Mouse (Mus musculus): ENCODE data around the gene 1700022I11Rik. TPM values are rescaled to one million over a fixed set of nuclear protein-coding genes. Genes with fewer than 3 reads are reported as not detected.

1700022I11Rik gene
- not detected in 2 replicates for polyA plus RNA-seq (2012; rRNA removed)

- H3K4me3 ChIP-seq (ENCODE audit: insufficient read depth, low read depth, low read length), result no peak within 1 kb of the TSS
- DNase-seq, result no peak
- no peaks in the 10 kb centered on the region for H3K4me1 ChIP-seq (ENCODE audit: control insufficient read depth, insufficient read depth, low read length)
- 88% methylated on average over 4 of the region's 4 CpGs for WGBS
- H3K27ac ChIP-seq (ENCODE audit: insufficient read depth, low read depth, low read length), result no peak within 1 kb of the TSS
- H3K36me3 ChIP-seq (ENCODE audit: control insufficient read depth, insufficient read depth, low read length), result no peaks in the 10 kb centered on the region
- no peaks in the 10 kb centered on the region for H3K27me3 ChIP-seq (replicated peaks; ENCODE audit: control insufficient read depth, insufficient read depth, low read length)
- TF ChIP-seq POLR2A (IDR thresholded peaks at IDR 0.05; ENCODE audit: low read depth, low read length) (no peak), CTCF (conservative IDR thresholded peaks at IDR 0.05; ENCODE audit: insufficient read depth, insufficient read length, low read depth, low read length) (no peak)
Measured at GRCm38 (mm10) chr4:42969304-42969703, at the start of gene 1700022I11Rik. 1700022I11Rik (plus strand) TSS chr4:42969604.

- Histone ChIP-seq H3K27me3 (replicated peaks; ENCODE audit: control insufficient read depth, insufficient read depth, low read length) (no peaks in the 10 kb centered on the region), H3K4me3 (ENCODE audit: insufficient read depth, low read depth, low read length) (no peak overlapping the region), H3K36me3 (ENCODE audit: control insufficient read depth, insufficient read depth, low read length) (no peaks in the 10 kb centered on the region), H3K4me1 (ENCODE audit: control insufficient read depth, insufficient read depth, low read length) (no peaks in the 10 kb centered on the region), H3K27ac (ENCODE audit: insufficient read depth, low read depth, low read length) (no peak overlapping the region)
- WGBS, result 77% methylated on average over 9 of the region's 9 CpGs
- TF ChIP-seq POLR2A (IDR thresholded peaks at IDR 0.05; ENCODE audit: low read depth, low read length) (no peak), CTCF (conservative IDR thresholded peaks at IDR 0.05; ENCODE audit: insufficient read depth, insufficient read length, low read depth, low read length) (no peak)
- DNase-seq, result no peak
Measured at GRCm38 (mm10) chr4:42920726-42921125, 48.7 kb upstream of the 1700022I11Rik start.

- Histone ChIP-seq H3K27me3 (replicated peaks; ENCODE audit: control insufficient read depth, insufficient read depth, low read length) (no peaks in the 10 kb centered on the region), H3K27ac (ENCODE audit: insufficient read depth, low read depth, low read length) (no peak overlapping the region), H3K4me1 (ENCODE audit: control insufficient read depth, insufficient read depth, low read length) (no peaks in the 10 kb centered on the region), H3K4me3 (ENCODE audit: insufficient read depth, low read depth, low read length) (no peak overlapping the region), H3K36me3 (ENCODE audit: control insufficient read depth, insufficient read depth, low read length) (no peaks in the 10 kb centered on the region)
- DNase-seq, result no peak
- 78% methylated on average over 2 of the region's 2 CpGs for WGBS
- TF ChIP-seq POLR2A (IDR thresholded peaks at IDR 0.05; ENCODE audit: low read depth, low read length) (no peak), CTCF (conservative IDR thresholded peaks at IDR 0.05; ENCODE audit: insufficient read depth, insufficient read length, low read depth, low read length) (no peak)
Measured at GRCm38 (mm10) chr4:42921536-42921935, 47.9 kb upstream of the 1700022I11Rik start.

GRCm38 (mm10) chr4:42922056-42922455, 47.3 kb upstream of the 1700022I11Rik start:
- Histone ChIP-seq H3K27ac (ENCODE audit: insufficient read depth, low read depth, low read length) (no peak overlapping the region), H3K36me3 (ENCODE audit: control insufficient read depth, insufficient read depth, low read length) (no peaks in the 10 kb centered on the region), H3K4me3 (ENCODE audit: insufficient read depth, low read depth, low read length) (no peak overlapping the region), H3K27me3 (replicated peaks; ENCODE audit: control insufficient read depth, insufficient read depth, low read length) (no peaks in the 10 kb centered on the region), H3K4me1 (ENCODE audit: control insufficient read depth, insufficient read depth, low read length) (no peaks in the 10 kb centered on the region)
- 56% methylated on average over 6 of the region's 6 CpGs for WGBS
- no peak for TF ChIP-seq POLR2A (IDR thresholded peaks at IDR 0.05; ENCODE audit: low read depth, low read length)
- no peak for TF ChIP-seq CTCF (conservative IDR thresholded peaks at IDR 0.05; ENCODE audit: insufficient read depth, insufficient read length, low read depth, low read length)
- DNase-seq, result no peak

- 71% methylated on average over 8 of the region's 8 CpGs for WGBS
- H3K4me1 ChIP-seq (ENCODE audit: control insufficient read depth, insufficient read depth, low read length), result no peaks in the 10 kb centered on the region
- no peaks in the 10 kb centered on the region for H3K36me3 ChIP-seq (ENCODE audit: control insufficient read depth, insufficient read depth, low read length)
- no peak overlapping the region for H3K4me3 ChIP-seq (ENCODE audit: insufficient read depth, low read depth, low read length)
- no peaks in the 10 kb centered on the region for H3K27me3 ChIP-seq (replicated peaks; ENCODE audit: control insufficient read depth, insufficient read depth, low read length)
- no peak for TF ChIP-seq CTCF (conservative IDR thresholded peaks at IDR 0.05; ENCODE audit: insufficient read depth, insufficient read length, low read depth, low read length)
- TF ChIP-seq POLR2A (IDR thresholded peaks at IDR 0.05; ENCODE audit: low read depth, low read length), result no peak
- DNase-seq, result no peak
- no peak overlapping the region for H3K27ac ChIP-seq (ENCODE audit: insufficient read depth, low read depth, low read length)
Measured at GRCm38 (mm10) chr4:42922461-42922860, 46.9 kb upstream of the 1700022I11Rik start.

GRCm38 (mm10) chr4:42924095-42924710, 45.2 kb upstream of the 1700022I11Rik start:
- TF ChIP-seq POLR2A (IDR thresholded peaks at IDR 0.05; ENCODE audit: low read depth, low read length), result no peak
- no peak for TF ChIP-seq CTCF (conservative IDR thresholded peaks at IDR 0.05; ENCODE audit: insufficient read depth, insufficient read length, low read depth, low read length)

GRCm38 (mm10) chr4:42928209-42928608, 41.2 kb upstream of the 1700022I11Rik start:
- 86% methylated on average over 5 of the region's 5 CpGs for WGBS
- no peak overlapping the region for H3K27ac ChIP-seq (ENCODE audit: insufficient read depth, low read depth, low read length)
- DNase-seq, result no peak
- no peaks in the 10 kb centered on the region for H3K36me3 ChIP-seq (ENCODE audit: control insufficient read depth, insufficient read depth, low read length)
- TF ChIP-seq POLR2A (IDR thresholded peaks at IDR 0.05; ENCODE audit: low read depth, low read length), result no peak
- TF ChIP-seq CTCF (conservative IDR thresholded peaks at IDR 0.05; ENCODE audit: insufficient read depth, insufficient read length, low read depth, low read length), result 0 out of 2 replicates have a peak, but pooled peaks have one; percentile 19
- H3K4me1 ChIP-seq (ENCODE audit: control insufficient read depth, insufficient read depth, low read length), result no peaks in the 10 kb centered on the region
- no peak overlapping the region for H3K4me3 ChIP-seq (ENCODE audit: insufficient read depth, low read depth, low read length)
- no peaks in the 10 kb centered on the region for H3K27me3 ChIP-seq (replicated peaks; ENCODE audit: control insufficient read depth, insufficient read depth, low read length)

More at GRCm38 (mm10) chr4:42924095-42924710, 45.2 kb upstream of the 1700022I11Rik start:
- Histone ChIP-seq H3K27ac (ENCODE audit: insufficient read depth, low read depth, low read length) (no peak overlapping the region), H3K36me3 (ENCODE audit: control insufficient read depth, insufficient read depth, low read length) (no peaks in the 10 kb centered on the region), H3K4me3 (ENCODE audit: insufficient read depth, low read depth, low read length) (no peak overlapping the region), H3K27me3 (replicated peaks; ENCODE audit: control insufficient read depth, insufficient read depth, low read length) (no peaks in the 10 kb centered on the region), H3K4me1 (ENCODE audit: control insufficient read depth, insufficient read depth, low read length) (no peaks in the 10 kb centered on the region)
- DNase-seq, result no peak
- WGBS, result 85% methylated on average over 13 of the region's 13 CpGs
